11 mouse cellular contexts compared by ENCODE assay signal in genomic region chr1:69165202-69165601, GRCm38 (mm10). TPM values are rescaled to one million over a fixed set of nuclear protein-coding genes. Genes with fewer than 3 reads are reported as not detected.
DNase-seq lines count a peak whose midpoint lies in the region; ATAC-seq and TF ChIP-seq lines count a peak whose summit lies in the region.
"Had no signal": no experiment of that assay in that cellular context is flagged by ENCODE, and none has a peak within 500 bp of the region (broad histone marks: within the 10 kb centered on the region; RNA-seq: fewer than 3 reads in every experiment).

No protein-coding gene starts in this region.

- H3K9me3 ChIP-seq in hindbrain, embryonic 11.5 days (ENCODE audit: control insufficient read depth, low read length): no peaks in the 10 kb centered on the region
- no peaks in the 10 kb centered on the region for H3K9me3 ChIP-seq in hindbrain, embryonic 10.5 days
- H3K9me3 ChIP-seq in midbrain, embryonic 14.5 days (ENCODE audit: control insufficient read depth, low read length): no peaks in the 10 kb centered on the region
- H3K9me3 ChIP-seq in midbrain, embryonic 11.5 days (ENCODE audit: control insufficient read depth, low read length): no peaks in the 10 kb centered on the region
- no peaks in the 10 kb centered on the region for H3K9me3 ChIP-seq in stomach, embryonic 14.5 days (ENCODE audit: control insufficient read depth, low read depth, low read length)

- no peak overlapping the region for H3K9ac ChIP-seq in hindbrain, embryonic 11.5 days (ENCODE audit: low read depth, low read length)
- no peak overlapping the region for H3K9ac ChIP-seq in midbrain, embryonic 14.5 days (replicated peaks; ENCODE audit: low read length)
- H3K9ac ChIP-seq in midbrain, embryonic 11.5 days (ENCODE audit: low read length): no peak overlapping the region
- no peak overlapping the region for H3K9ac ChIP-seq in stomach, embryonic 14.5 days (replicated peaks; ENCODE audit: low read depth, low read length)

- 61% methylated on average over 5 of the region's 5 CpGs for WGBS in hindbrain, embryonic 11.5 days
- WGBS in hindbrain, embryonic 10.5 days: 60% methylated on average over 5 of the region's 5 CpGs
- 60% methylated on average over 5 of the region's 5 CpGs for WGBS in midbrain, embryonic 14.5 days
- 58% methylated on average over 5 of the region's 5 CpGs for WGBS in midbrain, embryonic 11.5 days
- 50% methylated on average over 5 of the region's 5 CpGs for WGBS in stomach, embryonic 14.5 days

- H3K27ac ChIP-seq in hindbrain, embryonic 11.5 days (ENCODE audit: low read depth, low read length): no peak overlapping the region
- H3K27ac ChIP-seq in hindbrain, embryonic 10.5 days: no peak overlapping the region
- H3K27ac ChIP-seq in midbrain, embryonic 14.5 days (replicated peaks; ENCODE audit: low read depth, low read length): no peak overlapping the region
- no peak overlapping the region for H3K27ac ChIP-seq in midbrain, embryonic 11.5 days (ENCODE audit: low read depth, low read length)
- no peak overlapping the region for H3K27ac ChIP-seq in stomach, embryonic 14.5 days (ENCODE audit: low read length)
- H3K27ac ChIP-seq in gastrocnemius, adult 2 months: no peak overlapping the region

- no peak for ATAC-seq in hindbrain, embryonic 11.5 days (ENCODE audit: low FRiP score)
- ATAC-seq in midbrain, embryonic 14.5 days (ENCODE audit: low FRiP score, low TSS enrichment): no peak
- no peak for ATAC-seq in midbrain, embryonic 11.5 days (ENCODE audit: low FRiP score)
- 0 out of 2 replicates have a peak, but pooled peaks have one; percentile 23 for ATAC-seq in stomach, embryonic 14.5 days (ENCODE audit: insufficient number of reproducible peaks, insufficient read depth, low FRiP score, low read depth)
- no peak for ATAC-seq in megakaryocyte, adult 5-6 weeks (ENCODE audit: poor library complexity, severe bottlenecking)
- ATAC-seq: intestine, embryonic 16.5 days had no signal

- 0 out of 2 replicates have a peak, but pooled peaks have one; percentile 13 for TF ChIP-seq CTCF in brain, embryonic 14.5 days (IDR thresholded peaks at IDR 0.05; ENCODE audit: borderline replicate concordance, extremely low read depth, insufficient read depth, insufficient read length)
- no peak for TF ChIP-seq CTCF in gastrocnemius, adult 2 months (IDR thresholded peaks at IDR 0.05)

- no peak for TF ChIP-seq POLR2A in brain, embryonic 14.5 days (IDR thresholded peaks at IDR 0.05; ENCODE audit: borderline replicate concordance, extremely low read depth, insufficient read depth, insufficient read length, poor library complexity, severe bottlenecking)

- no peaks in the 10 kb centered on the region for H3K27me3 ChIP-seq in hindbrain, embryonic 11.5 days (ENCODE audit: control insufficient read depth, insufficient read depth, low read length)
- no peaks in the 10 kb centered on the region for H3K27me3 ChIP-seq in hindbrain, embryonic 10.5 days (ENCODE audit: insufficient read depth, poor library complexity, severe bottlenecking)
- no peaks in the 10 kb centered on the region for H3K27me3 ChIP-seq in midbrain, embryonic 14.5 days (ENCODE audit: control insufficient read depth, insufficient read depth, low read length)
- H3K27me3 ChIP-seq in midbrain, embryonic 11.5 days (ENCODE audit: control insufficient read depth, insufficient read depth, low read length): no peaks in the 10 kb centered on the region
- no peaks in the 10 kb centered on the region for H3K27me3 ChIP-seq in stomach, embryonic 14.5 days (ENCODE audit: control insufficient read depth, insufficient read depth, low read length)

- H3K4me3 ChIP-seq in hindbrain, embryonic 11.5 days (ENCODE audit: low read depth, low read length): no peak overlapping the region
- no peak overlapping the region for H3K4me3 ChIP-seq in hindbrain, embryonic 10.5 days
- H3K4me3 ChIP-seq in midbrain, embryonic 14.5 days (replicated peaks; ENCODE audit: low read depth, low read length): no peak overlapping the region
- no peak overlapping the region for H3K4me3 ChIP-seq in midbrain, embryonic 11.5 days (ENCODE audit: low read depth, low read length)
- H3K4me3 ChIP-seq in stomach, embryonic 14.5 days (ENCODE audit: low read depth, low read length): no peak overlapping the region
- no peak overlapping the region for H3K4me3 ChIP-seq in gastrocnemius, adult 2 months

- no peaks in the 10 kb centered on the region for H3K36me3 ChIP-seq in hindbrain, embryonic 11.5 days (ENCODE audit: control insufficient read depth, insufficient read depth, low read length)
- H3K36me3 ChIP-seq in hindbrain, embryonic 10.5 days: no peaks in the 10 kb centered on the region
- H3K36me3 ChIP-seq in midbrain, embryonic 14.5 days (ENCODE audit: control insufficient read depth, insufficient read depth, low read length): no peaks in the 10 kb centered on the region
- no peaks in the 10 kb centered on the region for H3K36me3 ChIP-seq in midbrain, embryonic 11.5 days (ENCODE audit: control insufficient read depth, insufficient read depth, low read length)
- no peaks in the 10 kb centered on the region for H3K36me3 ChIP-seq in stomach, embryonic 14.5 days (ENCODE audit: control insufficient read depth, insufficient read depth, low read length)

- DNase-seq in hindbrain, embryonic 11.5 days (ENCODE audit: low spot score): peak; percentile 12
- DNase-seq in hindbrain, embryonic 10.5 days (ENCODE audit: low spot score): no peak
- DNase-seq in midbrain, embryonic 14.5 days: peak; percentile 74
- no peak for DNase-seq in midbrain, embryonic 11.5 days (ENCODE audit: low spot score, missing footprints)
- peak; percentile 67 for DNase-seq in brain, embryonic 14.5 days (ENCODE audit: low read depth)
- no peak for DNase-seq in gastrocnemius, adult 2 months
- DNase-seq: heart, adult 11 months; thymus, postnatal 14 days had no signal

- no peaks in the 10 kb centered on the region for H3K4me1 ChIP-seq in hindbrain, embryonic 11.5 days (replicated peaks; ENCODE audit: control insufficient read depth, insufficient read depth, low read length)
- H3K4me1 ChIP-seq in hindbrain, embryonic 10.5 days (replicated peaks): no peaks in the 10 kb centered on the region
- no peaks in the 10 kb centered on the region for H3K4me1 ChIP-seq in midbrain, embryonic 14.5 days (ENCODE audit: control insufficient read depth, insufficient read depth, low read length)
- no peaks in the 10 kb centered on the region for H3K4me1 ChIP-seq in midbrain, embryonic 11.5 days (ENCODE audit: control insufficient read depth, insufficient read depth, low read length)
- H3K4me1 ChIP-seq in stomach, embryonic 14.5 days (ENCODE audit: control insufficient read depth, insufficient read depth, low read length): no peaks in the 10 kb centered on the region

- intact Hi-C loops in gastrocnemius, adult 2 months (cut with DNase I): no loop called here

- no peak overlapping the region for H3K4me2 ChIP-seq in hindbrain, embryonic 11.5 days (replicated peaks; ENCODE audit: low read depth, low read length)
- H3K4me2 ChIP-seq in midbrain, embryonic 14.5 days (ENCODE audit: low read length): no peak overlapping the region
- H3K4me2 ChIP-seq in midbrain, embryonic 11.5 days: no peak overlapping the region
- H3K4me2 ChIP-seq in stomach, embryonic 14.5 days (replicated peaks; ENCODE audit: low read depth, low read length): no peak overlapping the region

RNA-seq across cellular contexts. Expression of gene Erbb4, which starts 57.3 kb away (rescaled TPM):
- polyA plus RNA-seq in hindbrain, embryonic 11.5 days (2014; fragmentation: Nextera tagmentation; extraction: Ambion mirVana): 5.6 and 10.2 TPM in 2 replicates
- 2.3 and 3.8 TPM in 2 replicates for polyA plus RNA-seq in hindbrain, embryonic 10.5 days (2016; fragmentation: Nextera tagmentation; extraction: Ambion mirVana)
- 17.8 and 22.3 TPM in 2 replicates for polyA plus RNA-seq in midbrain, embryonic 14.5 days (2014; fragmentation: Nextera tagmentation; extraction: Ambion mirVana)
- polyA plus RNA-seq in midbrain, embryonic 11.5 days (2014; fragmentation: Nextera tagmentation; extraction: Ambion mirVana): 7.0 and 8.6 TPM in 2 replicates
- 7.8 and 12.2 TPM in 2 replicates for polyA plus RNA-seq in brain, embryonic 14.5 days (2012; rRNA removed)
- polyA plus RNA-seq in stomach, embryonic 14.5 days (2014; fragmentation: Nextera tagmentation; extraction: Ambion mirVana): 0.58 and 0.97 TPM in 2 replicates
- total RNA-seq in gastrocnemius, adult 2 months (2021): under 1 TPM; 0.18 to 0.39 TPM
- total RNA-seq in megakaryocyte, adult 5-6 weeks (2015): not detected in 2 replicates
- total RNA-seq in megakaryocyte, adult 5-6 weeks (2017): not detected in 2 replicates
- polyA plus RNA-seq: intestine, embryonic 16.5 days had no signal

Comparison
In these comparisons a context has a peak if more than half of its experiments do, and no peak if none do; other contexts are left out.
1. DNase-seq: peak in hindbrain, embryonic 11.5 days (single experiment), midbrain, embryonic 14.5 days (single experiment) and brain, embryonic 14.5 days (single experiment); none in hindbrain, embryonic 10.5 days (single experiment), midbrain, embryonic 11.5 days (single experiment) and gastrocnemius, adult 2 months (single experiment).